11 mouse cellular contexts compared by ENCODE assay signal in genomic region chr7:31109091-31109490, GRCm38 (mm10). TPM values are rescaled to one million over a fixed set of nuclear protein-coding genes. Genes with fewer than 3 reads are reported as not detected.
A peak's percentile ranks its signal among the peaks of the same experiment; 100 is the strongest.
DNase-seq lines count a peak whose midpoint lies in the region; ATAC-seq lines count a peak whose summit lies in the region.
"Had no signal": no experiment of that assay in that cellular context is flagged by ENCODE, and none has a peak within 500 bp of the region (broad histone marks: within the 10 kb centered on the region; RNA-seq: fewer than 3 reads in every experiment).

No protein-coding gene starts in this region.

- no peaks in the 10 kb centered on the region; the same call in 1 of the 2 replicates for H3K4me1 ChIP-seq in limb, embryonic 13.5 days
- H3K4me1 ChIP-seq in limb, embryonic 10.5 days = 0 out of 2 replicates have a peak, but pooled peaks cover 2% of the 10 kb centered on the region

- no peaks in the 10 kb centered on the region for H3K36me3 ChIP-seq in limb, embryonic 13.5 days
- no peaks in the 10 kb centered on the region for H3K36me3 ChIP-seq in limb, embryonic 10.5 days

- DNase-seq in adrenal gland, adult 2 months = peak; percentile 48
- DNase-seq in adrenal gland, adult 8-10 months = no peak
- DNase-seq in limb, embryonic 10.5 days (ENCODE audit: low spot score) = no peak
- peak; percentile 79 for DNase-seq in heart, postnatal 4 days
- DNase-seq in lung, postnatal 4 days = peak; percentile 68 to 81
- no peak for DNase-seq in embryo, embryonic 10.5 days (ENCODE audit: low spot score)
- DNase-seq in layer of hippocampus, adult 9-11 months = no peak
- DNase-seq: embryo, embryonic 11 days; retina, postnatal 1 day had no signal

- H3K4me2 ChIP-seq in limb, embryonic 13.5 days (replicated peaks) = no peak overlapping the region

- ATAC-seq in limb, embryonic 13.5 days (ENCODE audit: low FRiP score, low read depth) = 0 out of 2 replicates have a peak, but pooled peaks have one; percentile 16

- H3K27ac ChIP-seq in limb, embryonic 13.5 days = no peak overlapping the region
- H3K27ac ChIP-seq in limb, embryonic 10.5 days = no peak overlapping the region

- no peak overlapping the region for H3K9ac ChIP-seq in limb, embryonic 13.5 days

- WGBS in limb, embryonic 13.5 days = 37% methylated on average over 6 of the region's 7 CpGs
- WGBS in limb, embryonic 10.5 days = 51% methylated on average over 6 of the region's 7 CpGs

- no peaks in the 10 kb centered on the region for H3K9me3 ChIP-seq in limb, embryonic 13.5 days
- no peaks in the 10 kb centered on the region for H3K9me3 ChIP-seq in limb, embryonic 10.5 days (replicated peaks)
- H3K9me3 ChIP-seq: megakaryocyte, embryonic 14.5 days had no signal

- H3K27me3 ChIP-seq in limb, embryonic 13.5 days = no peaks in the 10 kb centered on the region; the same call in 1 of the 2 replicates
- H3K27me3 ChIP-seq in limb, embryonic 10.5 days (ENCODE audit: low read depth, poor library complexity, severe bottlenecking) = no peaks in the 10 kb centered on the region

- no peak overlapping the region for H3K4me3 ChIP-seq in limb, embryonic 13.5 days
- no peak overlapping the region for H3K4me3 ChIP-seq in limb, embryonic 10.5 days
- H3K4me3 ChIP-seq: megakaryocyte, embryonic 14.5 days had no signal

RNA-seq across cellular contexts. Expression of gene Hpn, which starts 6.0 kb away (rescaled TPM):
- total RNA-seq in adrenal gland, adult 2 months (2021) = 1 to 10 TPM; 1.3 to 2.6 TPM
- 1.2 and 2.4 TPM in 2 replicates for polyA plus RNA-seq in adrenal gland, adult 2 months (2012; rRNA removed)
- total RNA-seq in adrenal gland, adult 8-10 months (2022) = 1 to 10 TPM in 3 of 4 experiments, under 1 TPM in 1; 0.26 to 1.5 (median 1.2) TPM
- polyA plus RNA-seq in limb, embryonic 13.5 days (2015; fragmentation: Nextera tagmentation; extraction: Ambion mirVana) = 3.0 and 3.2 TPM in 2 replicates
- 3.1 TPM in 2 replicates for polyA plus RNA-seq in limb, embryonic 10.5 days (2016; fragmentation: Nextera tagmentation; extraction: Ambion mirVana)
- total RNA-seq in heart, postnatal 4 days (2021) = 1 to 10 TPM; 2.2 to 2.6 TPM

RNA-seq across cellular contexts. Expression of gene Scn1b, which starts 17.7 kb away (rescaled TPM):
- 10 to 100 TPM; 10.8 to 27.8 TPM for total RNA-seq in adrenal gland, adult 2 months (2021)
- 30.5 and 61.1 TPM in 2 replicates for polyA plus RNA-seq in adrenal gland, adult 2 months (2012; rRNA removed)
- total RNA-seq in adrenal gland, adult 8-10 months (2022) = 10 to 100 TPM; 14.2 to 27.2 (median 18.9) TPM
- 4.1 and 4.5 TPM in 2 replicates for polyA plus RNA-seq in limb, embryonic 13.5 days (2015; fragmentation: Nextera tagmentation; extraction: Ambion mirVana)
- 0.38 and 0.81 TPM in 2 replicates for polyA plus RNA-seq in limb, embryonic 10.5 days (2016; fragmentation: Nextera tagmentation; extraction: Ambion mirVana)
- total RNA-seq in heart, postnatal 4 days (2021) = 10 to 100 TPM in 1 of 2 experiments, 1 to 10 TPM in 1; 8.2 to 10.4 TPM

RNA-seq across cellular contexts. Expression of gene Fxyd3, which starts 32.6 kb away (rescaled TPM):
- 1 to 10 TPM; 1.3 to 3.4 TPM for total RNA-seq in adrenal gland, adult 2 months (2021)
- polyA plus RNA-seq in adrenal gland, adult 2 months (2012; rRNA removed) = 0.04 and 0.73 TPM in 2 replicates
- total RNA-seq in adrenal gland, adult 8-10 months (2022) = 1 to 10 TPM in 1 of 4 experiments, under 1 TPM in 3; 0.73 to 1.3 (median 0.86) TPM
- 32.9 and 34.8 TPM in 2 replicates for polyA plus RNA-seq in limb, embryonic 13.5 days (2015; fragmentation: Nextera tagmentation; extraction: Ambion mirVana)
- 7.6 and 10.0 TPM in 2 replicates for polyA plus RNA-seq in limb, embryonic 10.5 days (2016; fragmentation: Nextera tagmentation; extraction: Ambion mirVana)
- 1 to 10 TPM; 2.0 to 3.5 TPM for total RNA-seq in heart, postnatal 4 days (2021)

RNA-seq across cellular contexts. Expression of gene Gramd1a, which starts 46.6 kb away (rescaled TPM):
- total RNA-seq in adrenal gland, adult 2 months (2021) = 10 to 100 TPM; 38.5 to 50.1 TPM
- 208 and 246 TPM in 2 replicates for polyA plus RNA-seq in adrenal gland, adult 2 months (2012; rRNA removed)
- 10 to 100 TPM; 37.7 to 65.1 (median 55.4) TPM for total RNA-seq in adrenal gland, adult 8-10 months (2022)
- 79.8 and 83.2 TPM in 2 replicates for polyA plus RNA-seq in limb, embryonic 13.5 days (2015; fragmentation: Nextera tagmentation; extraction: Ambion mirVana)
- polyA plus RNA-seq in limb, embryonic 10.5 days (2016; fragmentation: Nextera tagmentation; extraction: Ambion mirVana) = 87.3 and 106 TPM in 2 replicates
- 10 to 100 TPM; 32.9 to 36.0 TPM for total RNA-seq in heart, postnatal 4 days (2021)

RNA-seq across cellular contexts. Expression of gene Lgi4, which starts 49.9 kb away (rescaled TPM):
- 1 to 10 TPM; 2.2 to 6.5 TPM for total RNA-seq in adrenal gland, adult 2 months (2021)
- 3.3 and 6.2 TPM in 2 replicates for polyA plus RNA-seq in adrenal gland, adult 2 months (2012; rRNA removed)
- total RNA-seq in adrenal gland, adult 8-10 months (2022) = 1 to 10 TPM; 2.8 to 8.8 (median 4.2) TPM
- 0.59 and 0.67 TPM in 2 replicates for polyA plus RNA-seq in limb, embryonic 13.5 days (2015; fragmentation: Nextera tagmentation; extraction: Ambion mirVana)
- polyA plus RNA-seq in limb, embryonic 10.5 days (2016; fragmentation: Nextera tagmentation; extraction: Ambion mirVana) = 0.13 and 0.16 TPM in 2 replicates
- 1 to 10 TPM in 1 of 2 experiments, under 1 TPM in 1; 0.95 to 1.4 TPM for total RNA-seq in heart, postnatal 4 days (2021)

Comparison
In these comparisons a context has a peak if more than half of its experiments do, and no peak if none do; other contexts are left out.
1. DNase-seq: peak in adrenal gland, adult 2 months (single experiment), heart, postnatal 4 days (single experiment) and lung, postnatal 4 days (2 of 2); none in adrenal gland, adult 8-10 months (single experiment), limb, embryonic 10.5 days (single experiment), embryo, embryonic 10.5 days (single experiment) and layer of hippocampus, adult 9-11 months (single experiment).